Mouse (Mus musculus) cortical plate, adult 2 months (tissue): ENCODE data around the gene Micu1.

Experiments used
- CTCF ChIP-seq: fragments of 200-500 bp; IDR thresholded peaks from 2 replicates; pipeline ENCODE4 v1.5.1; 2011; ENCODE audit warnings: mild to moderate bottlenecking, control low read depth, low read length; ENCODE audit not compliant: insufficient read depth; ENCODE audit errors: extremely low read depth
- POLR2A ChIP-seq: fragments of 200-500 bp; IDR thresholded peaks from 2 replicates; pipeline ENCODE4 v1.6.1; 2011; ENCODE audit warnings: mild to moderate bottlenecking, low read length, control low read depth; ENCODE audit not compliant: insufficient read depth; ENCODE audit errors: extremely low read depth

DNA sequence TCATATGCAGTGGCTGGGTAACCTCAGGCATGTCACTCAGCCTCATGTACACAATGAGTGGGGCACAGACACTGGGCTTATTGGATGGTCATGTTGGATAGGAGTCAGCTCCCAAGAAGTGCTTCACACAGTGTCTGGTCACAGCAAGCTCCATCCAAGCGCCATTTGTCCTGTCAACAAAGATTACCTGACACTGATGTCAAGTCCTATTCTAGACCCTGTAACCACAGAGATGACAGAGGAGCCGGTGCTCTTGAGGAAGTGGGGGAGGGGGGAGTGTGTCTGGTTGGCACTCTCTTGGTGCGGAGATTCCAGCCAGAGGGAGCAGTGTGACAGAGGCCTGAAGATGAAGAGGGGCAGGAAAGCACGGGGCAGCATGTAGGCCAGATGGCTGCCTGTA, 198.7 kb downstream of the Micu1 start:
- no peak for TF ChIP-seq CTCF
- TF ChIP-seq POLR2A, result no peak
